Mouse (Mus musculus) mesoderm, embryonic 11.5 days (tissue): ENCODE measurements around the gene Nat8f7.
A peak's percentile ranks its signal among the peaks of the same experiment; 100 is the strongest.
"Not testable (repeated sequence)": the region's sequence is repeated elsewhere in the genome, so short reads cannot be mapped to it uniquely, and the experiment has no call there.

Source experiments
- DNase-seq: peaks from one replicate; pipeline ENCODE4 v3.0.0-alpha.2; 2012; ENCODE audit warnings: low read depth, low spot score

Nat8f7 gene

DNA sequence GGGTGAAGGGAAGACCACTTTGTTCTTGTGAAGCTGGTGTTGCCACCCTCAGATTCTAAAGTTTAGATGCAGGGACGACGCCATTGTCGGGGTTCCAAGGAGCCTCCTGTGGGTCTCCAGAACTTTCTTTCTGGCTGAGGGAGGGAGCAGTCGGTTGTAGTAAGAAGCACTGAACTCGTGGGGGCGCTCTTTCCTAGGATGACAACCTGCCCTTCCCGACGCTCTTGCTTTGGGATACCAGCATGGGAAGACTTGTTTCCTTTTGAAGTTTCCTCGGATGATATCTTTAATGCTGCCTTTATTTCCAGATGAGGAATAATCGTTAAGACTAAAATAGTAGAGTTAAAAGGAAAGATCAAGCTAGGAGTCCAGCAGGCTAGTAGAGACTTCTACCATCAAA lies at the start of gene Nat8f7:
Gene Nat8f7, minus strand, starts transcription at position 101 of the 400 bp plus-strand sequence.
- DNase-seq: peak; percentile 0

DNA sequence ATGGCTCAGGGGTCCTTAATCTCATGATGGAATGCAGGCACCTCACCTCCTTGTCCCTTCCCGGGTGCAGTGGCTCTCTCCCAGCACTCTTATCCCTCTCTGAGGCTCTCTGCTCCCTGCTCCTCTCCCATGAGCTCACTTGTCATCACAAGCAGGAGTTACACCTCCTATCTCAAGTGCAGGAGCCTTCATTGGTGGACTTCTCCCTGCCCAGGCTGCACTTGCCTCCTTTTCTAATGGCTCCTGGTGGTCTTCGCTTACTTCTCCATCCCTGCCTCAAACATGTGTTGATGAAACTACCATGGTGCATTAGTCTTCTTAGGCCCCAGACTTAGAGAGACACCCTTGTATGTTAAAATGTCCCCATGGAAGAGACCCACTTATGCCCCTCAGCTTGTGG lies 49.7 kb upstream of the Nat8f7 start:
- DNase-seq: not testable (repeated sequence)

DNA sequence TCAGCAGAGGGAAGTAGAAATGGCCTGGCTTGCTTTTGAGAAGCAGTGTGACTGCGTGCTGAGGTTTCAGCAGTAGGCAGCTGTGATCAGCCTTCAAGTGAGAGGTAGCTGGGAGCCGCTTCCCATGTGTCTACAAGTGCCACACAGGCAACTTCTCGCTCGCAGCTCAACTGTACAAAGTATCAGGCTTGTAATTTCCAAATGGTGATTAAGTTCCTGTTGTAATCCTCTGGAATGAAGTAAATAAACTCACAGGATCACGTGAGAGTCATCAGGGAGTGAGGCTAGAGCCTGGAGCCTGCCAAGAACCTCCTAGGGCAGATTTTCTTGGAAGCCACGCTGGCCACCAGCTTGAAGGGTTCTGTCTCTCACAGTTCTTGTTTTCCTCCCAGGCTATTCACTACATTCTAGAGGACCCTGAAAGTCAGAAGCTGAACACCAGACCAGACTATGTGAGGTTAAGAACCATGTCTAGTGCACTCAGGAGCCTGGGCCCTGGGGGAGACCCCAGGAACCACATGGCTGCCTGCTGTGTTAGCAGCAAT lies 42.8 kb upstream of the Nat8f7 start:
- not testable (repeated sequence) for DNase-seq

DNA sequence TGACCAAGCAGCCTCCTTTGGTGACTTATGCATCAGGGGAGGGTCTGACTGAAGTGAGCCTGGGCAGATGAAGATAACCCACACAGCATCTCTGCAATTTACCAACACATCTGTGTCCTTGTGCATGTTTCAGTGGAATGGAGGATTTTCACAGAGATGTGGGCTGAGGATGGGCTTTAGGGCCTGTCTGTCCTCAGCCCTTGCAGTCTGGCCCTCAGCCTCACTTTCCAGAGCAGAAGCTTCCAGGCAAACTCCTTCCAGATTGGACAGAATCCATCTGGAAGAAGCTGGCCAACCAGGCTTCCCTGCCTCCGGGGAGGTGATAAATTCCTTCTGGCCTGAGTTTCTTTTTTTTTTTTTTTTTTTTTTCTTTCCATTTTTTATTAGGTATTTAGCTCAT lies 3.4 kb downstream of the Nat8f7 start:
- not testable (repeated sequence) for DNase-seq

DNA sequence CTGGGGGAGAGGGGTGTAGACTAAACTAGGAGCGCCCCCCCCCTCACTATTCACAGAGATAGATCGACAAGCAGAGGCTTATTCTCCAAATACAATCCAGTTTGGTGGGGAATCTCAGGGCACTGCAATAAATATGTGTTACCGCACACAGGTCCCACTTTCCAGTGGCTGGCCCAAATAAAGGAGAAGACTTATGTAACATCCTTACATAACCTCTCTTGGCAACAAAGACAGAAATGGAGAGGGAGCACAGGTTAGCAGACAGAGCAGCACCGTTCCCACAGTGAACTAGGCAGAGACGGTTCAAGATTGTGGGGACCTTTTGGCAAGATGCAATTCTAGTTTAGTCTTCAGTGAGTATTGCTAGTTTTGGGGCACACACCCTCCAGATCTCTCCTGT lies 3.8 kb downstream of the Nat8f7 start:
- DNase-seq: not testable (repeated sequence)

DNA sequence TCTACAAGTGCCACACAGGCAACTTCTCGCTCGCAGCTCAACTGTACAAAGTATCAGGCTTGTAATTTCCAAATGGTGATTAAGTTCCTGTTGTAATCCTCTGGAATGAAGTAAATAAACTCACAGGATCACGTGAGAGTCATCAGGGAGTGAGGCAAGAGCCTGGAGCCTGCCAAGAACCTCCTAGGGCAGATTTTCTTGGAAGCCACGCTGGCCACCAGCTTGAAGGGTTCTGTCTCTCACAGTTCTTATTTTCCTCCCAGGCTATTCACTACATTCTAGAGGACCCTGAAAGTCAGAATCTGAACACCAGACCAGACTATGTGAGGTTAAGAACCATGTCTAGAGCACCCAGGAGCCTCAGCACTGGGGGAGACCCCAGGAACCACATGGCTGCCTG lies 11.1 kb downstream of the Nat8f7 start:
- DNase-seq: not testable (repeated sequence)
